Mouse (Mus musculus) lung, embryonic 16.5 days (tissue): ENCODE data around the gene Tmem190. TPM values are rescaled to one million over a fixed set of nuclear protein-coding genes. Genes with fewer than 3 reads are reported as not detected.
"Not testable (repeated sequence)": the region's sequence is repeated elsewhere in the genome, so short reads cannot be mapped to it uniquely, and the experiment has no call there.

ENCODE experiments used
- ATAC-seq: fragments of 200-750 bp; cut with Nextera tagmentation; 2 replicates; pipeline ENCODE4 v1.8.0; 2017; ENCODE audit warnings: low read depth, mild to moderate bottlenecking, moderate library complexity
- H3K27ac ChIP-seq: fragments of 300-500 bp; sonication (generic); 2 replicates; pipeline ENCODE4 v1.5.1; 2014; ENCODE audit warnings: mild to moderate bottlenecking, control low read depth, low read length
- H3K27me3 ChIP-seq: fragments of 300-500 bp; sonication (generic); 2 replicates; pipeline ENCODE4 v1.6.1; 2014; ENCODE audit warnings: low read depth, low read length, mixed read lengths; ENCODE audit not compliant: control insufficient read depth, insufficient read depth
- H3K36me3 ChIP-seq: fragments of 300-500 bp; sonication (generic); 2 replicates; pipeline ENCODE4 v1.6.1; 2014; ENCODE audit warnings: low read length; ENCODE audit not compliant: control insufficient read depth, insufficient read depth
- H3K4me1 ChIP-seq: fragments of 300-500 bp; sonication (generic); replicated peaks from 2 replicates; pipeline ENCODE4 v1.6.1; 2014; ENCODE audit warnings: low read length, mixed read lengths; ENCODE audit not compliant: control insufficient read depth, insufficient read depth
- H3K4me2 ChIP-seq: fragments of 300-500 bp; sonication (generic); 2 replicates; pipeline ENCODE4 v1.6.1; 2014; ENCODE audit warnings: low read depth, low read length, control low read depth
- H3K4me3 ChIP-seq: fragments of 300-500 bp; sonication (generic); 2 replicates; pipeline ENCODE4 v1.5.1; 2014; ENCODE audit warnings: mild to moderate bottlenecking, low read length, control low read depth
- H3K9ac ChIP-seq: fragments of 300-500 bp; sonication (generic); 2 replicates; pipeline ENCODE4 v1.6.1; 2014; ENCODE audit warnings: low read length, control low read depth
- H3K9me3 ChIP-seq: fragments of 300-500 bp; sonication (generic); 2 replicates; pipeline ENCODE4 v1.6.1; 2016; ENCODE audit warnings: low read length; ENCODE audit not compliant: control insufficient read depth
- WGBS: fragments of 180-500 bp; shearing (Covaris S2); extraction: QIAGEN DNeasy Blood & Tissue Kit; methylation state at CpG from one replicate; pipeline ENCODE4 v1.1.7; 2014; 5-methylcytosine and 5-hydroxymethylcytosine counted together
- polyA plus RNA-seq: library from polyadenylated mRNA; unstranded; fragments of >200 nt; fragmentation: Nextera tagmentation; extraction: Ambion mirVana; gene quantifications from 2 replicates; pipeline ENCODE4 v1.2.1, GENCODE M21; 2015

The Tmem190 gene
- polyA plus RNA-seq, 1 experiment from 2014 or later = 0.34 TPM

GRCm38 (mm10) chr7:4788499-4789435 is 6.0 kb downstream of the Tmem190 start:
- H3K27me3 ChIP-seq = no peaks in the 10 kb centered on the region
- WGBS = 2% methylated on average over 59 of the region's 64 CpGs
- ATAC-seq = peak; percentile 53
- H3K4me2 ChIP-seq = peak overlapping the region; percentile 86
- peak overlapping the region; percentile 83 for H3K9ac ChIP-seq
- H3K36me3 ChIP-seq = no peaks in the 10 kb centered on the region
- peak overlapping the region; percentile 82 for H3K27ac ChIP-seq
- peaks cover 2% of the 10 kb centered on the region for H3K4me1 ChIP-seq
- peak overlapping the region; percentile 64 for H3K4me3 ChIP-seq
- no peaks in the 10 kb centered on the region for H3K9me3 ChIP-seq

- Histone ChIP-seq H3K27me3 (no peaks in the 10 kb centered on the region), H3K4me3 (peak within 1 kb of the TSS; percentile 64), H3K36me3 (peaks cover 4% of the 10 kb centered on the region), H3K4me1 (peaks cover 5% of the 10 kb centered on the region), H3K9me3 (no peaks in the 10 kb centered on the region), H3K9ac (peak within 1 kb of the TSS; percentile 83), H3K4me2 (peak within 1 kb of the TSS; percentile 86), H3K27ac (peak within 1 kb of the TSS; percentile 82)
- 10% methylated on average over 27 of the region's 40 CpGs for WGBS
- peak; percentile 56 for ATAC-seq
These were observed 6.7 kb downstream of the Tmem190 start, which contains the start of gene Tmem238 for GRCm38 (mm10) chr7:4789436-4789935. Tmem238 (minus strand) TSS chr7:4789656.

- Histone ChIP-seq H3K4me3 (peak within 1 kb of the TSS; percentile 82), H3K4me1 (peaks cover 7% of the 10 kb centered on the region), H3K36me3 (peaks cover 25% of the 10 kb centered on the region), H3K4me2 (peak within 1 kb of the TSS; percentile 66), H3K9ac (peak within 1 kb of the TSS; percentile 95), H3K27ac (peak within 1 kb of the TSS; percentile 96), H3K9me3 (no peaks in the 10 kb centered on the region), H3K27me3 (no peaks in the 10 kb centered on the region)
- WGBS = under 1% methylated on average over 54 of the region's 54 CpGs
- ATAC-seq = peak; percentile 91
These were observed 9.8 kb downstream of the Tmem190 start, which contains the start of gene Rpl28 for GRCm38 (mm10) chr7:4792278-4793212. Rpl28 (plus strand) TSS chr7:4792874.

- not testable (repeated sequence) for H3K9me3 ChIP-seq, ATAC-seq, H3K27me3 ChIP-seq, H3K4me1 ChIP-seq
- H3K4me2 ChIP-seq = peak overlapping the region; percentile 66
- H3K27ac ChIP-seq = peak overlapping the region; percentile 86
- peak overlapping the region; percentile 95 for H3K9ac ChIP-seq
- WGBS = under 1% methylated on average over 31 of the region's 31 CpGs
- H3K4me3 ChIP-seq = peak overlapping the region; percentile 82
- peaks cover 28% of the 10 kb centered on the region for H3K36me3 ChIP-seq
These were observed 10.5 kb downstream of the Tmem190 start for GRCm38 (mm10) chr7:4793248-4793647.

GRCm38 (mm10) chr7:4793674-4794073 is 10.9 kb downstream of the Tmem190 start:
- Histone ChIP-seq H3K4me1 (peaks cover 7% of the 10 kb centered on the region), H3K9ac (peak overlapping the region; percentile 95), H3K4me2 (peak overlapping the region; percentile 66), H3K9me3 (no peaks in the 10 kb centered on the region), H3K36me3 (peaks cover 28% of the 10 kb centered on the region), H3K4me3 (peak overlapping the region; percentile 82), H3K27ac (no peak overlapping the region), H3K27me3 (no peaks in the 10 kb centered on the region)
- no peak for ATAC-seq
- WGBS = 36% methylated on average over 4 of the region's 4 CpGs

GRCm38 (mm10) chr7:4794631-4795168 is 12.0 kb downstream of the Tmem190 start:
- Histone ChIP-seq H3K4me2 (no peak overlapping the region), H3K27me3 (no peaks in the 10 kb centered on the region), H3K4me1 (peaks cover 7% of the 10 kb centered on the region), H3K4me3 (no peak overlapping the region), H3K36me3 (peaks cover 28% of the 10 kb centered on the region), H3K27ac (no peak overlapping the region), H3K9me3 (no peaks in the 10 kb centered on the region), H3K9ac (no peak overlapping the region; the same call in 1 of the 2 replicates)
- ATAC-seq = no peak
- WGBS = 60% methylated on average over 3 of the region's 3 CpGs

- Histone ChIP-seq H3K4me3 (no peak overlapping the region), H3K4me2 (no peak overlapping the region), H3K4me1 (peaks cover 7% of the 10 kb centered on the region), H3K27ac (no peak overlapping the region), H3K9ac (no peak overlapping the region), H3K36me3 (peaks cover 28% of the 10 kb centered on the region), H3K9me3 (no peaks in the 10 kb centered on the region), H3K27me3 (no peaks in the 10 kb centered on the region)
- 60% methylated on average over 7 of the region's 7 CpGs for WGBS
- no peak for ATAC-seq
These were observed 13.2 kb downstream of the Tmem190 start for GRCm38 (mm10) chr7:4795767-4796433.

- no peak overlapping the region for H3K4me3 ChIP-seq
- no peak for ATAC-seq
- H3K27ac ChIP-seq = no peak overlapping the region
- no peak overlapping the region for H3K9ac ChIP-seq
- no peaks in the 10 kb centered on the region for H3K27me3 ChIP-seq
- no peak overlapping the region for H3K4me2 ChIP-seq
- no peaks in the 10 kb centered on the region for H3K9me3 ChIP-seq
- H3K36me3 ChIP-seq = peaks cover 23% of the 10 kb centered on the region
- no peaks in the 10 kb centered on the region for H3K4me1 ChIP-seq
These were observed 19.5 kb downstream of the Tmem190 start for GRCm38 (mm10) chr7:4802247-4802646.
